Mouse (Mus musculus) large intestine, adult 2 months (tissue): Measurements from ENCODE around the gene Scml4. TPM values are rescaled to one million over a fixed set of nuclear protein-coding genes. Genes with fewer than 3 reads are reported as not detected.

Experiments
- DNase-seq: peaks from one replicate; pipeline ENCODE4 v3.0.0-alpha.2; 2012; ENCODE audit warnings: low read depth, low spot score
- whole genome bisulfite sequencing: fragments of 180-500 bp; shearing (Covaris S2); methylation state at CpG from one replicate; pipeline ENCODE4 v1.1.7; 2018; 5-methylcytosine and 5-hydroxymethylcytosine counted together
- polyA plus RNA-seq: library from polyadenylated mRNA; depleted of rRNA; stranded (reverse); fragments of >200 nt; gene quantifications from 2 replicates; pipeline ENCODE4 v1.2.3, GENCODE M21; 2012

Scml4 gene
- polyA plus RNA-seq, 1 experiment: 11.3 TPM

DNA sequence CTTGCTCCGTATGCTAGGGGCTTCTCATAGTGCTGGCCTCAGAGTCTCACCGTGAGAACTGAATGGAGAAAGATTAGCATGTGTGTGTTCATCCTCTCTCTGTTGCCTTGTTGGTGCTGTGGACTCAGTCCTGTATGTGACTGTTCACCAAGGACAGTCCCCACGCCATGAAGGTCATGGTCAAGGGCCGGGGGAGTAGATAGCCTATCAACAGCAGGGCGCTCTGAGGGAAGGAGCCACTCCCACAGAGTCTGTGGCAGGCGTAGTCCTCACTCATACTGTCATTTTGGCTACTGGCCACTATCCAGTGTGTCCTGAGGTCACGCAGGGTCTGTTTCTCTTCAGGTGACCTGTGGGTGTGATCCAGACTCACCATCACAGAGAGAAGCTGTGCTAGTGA is 34.5 kb downstream of the Scml4 start:
- no peak for DNase-seq
- 62% methylated on average over 7 of the region's 7 CpGs for WGBS

- WGBS: 82% methylated on average over 3 of the region's 3 CpGs
- no peak for DNase-seq
These were observed 36.5 kb downstream of the Scml4 start for GRCm38 (mm10) chr10:42896621-42897020.

DNA sequence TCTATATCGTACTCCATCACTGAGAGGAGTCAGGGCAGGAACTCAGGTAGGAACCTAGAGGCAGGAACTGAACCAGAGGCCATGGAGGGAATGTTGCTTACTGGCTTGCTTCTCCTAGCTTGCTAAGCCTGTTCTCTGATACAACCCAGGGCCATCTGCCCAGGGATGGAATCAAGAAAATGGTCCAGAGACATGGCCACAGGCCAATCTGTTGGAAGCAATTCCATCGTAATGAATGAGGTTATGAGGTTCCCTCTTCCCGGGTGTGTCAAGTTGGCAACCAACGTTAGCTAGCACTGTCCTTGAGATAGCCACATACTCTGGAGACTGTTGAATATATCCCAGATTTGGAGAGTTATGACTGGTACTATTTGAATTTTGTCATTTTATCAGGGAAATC is 37.0 kb downstream of the Scml4 start:
- no peak for DNase-seq
- 22% methylated on average over 4 of the region's 4 CpGs for WGBS

DNA sequence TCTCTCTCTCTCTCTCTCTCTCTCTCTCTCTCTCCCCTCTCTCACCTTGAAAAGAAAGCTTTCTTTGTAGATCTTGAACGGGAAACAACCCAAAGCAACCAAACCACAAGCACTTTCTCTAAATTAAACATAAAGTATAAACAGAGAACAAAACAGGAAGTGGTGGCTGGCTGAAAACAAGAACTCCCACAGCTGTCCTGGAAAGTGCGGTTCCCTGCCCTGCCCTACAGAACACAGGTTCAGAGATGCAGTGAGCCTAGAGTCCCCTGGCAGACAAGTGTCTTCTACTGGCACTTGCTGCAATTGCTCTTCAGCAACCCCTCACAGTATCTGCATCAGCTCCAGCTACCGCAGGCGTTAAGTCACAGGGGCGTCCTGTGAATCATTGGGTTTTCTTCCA is 37.5 kb downstream of the Scml4 start:
- 50% methylated on average over 5 of the region's 5 CpGs for WGBS
- no peak for DNase-seq

GRCm38 (mm10) chr10:42901361-42901760 is 41.2 kb downstream of the Scml4 start:
- no peak for DNase-seq
- WGBS: 75% methylated on average over 4 of the region's 4 CpGs

- DNase-seq: no peak
- 93% methylated on average over 1 of the region's 1 CpGs for WGBS
These were observed 42.9 kb downstream of the Scml4 start for GRCm38 (mm10) chr10:42903054-42903453.

DNA sequence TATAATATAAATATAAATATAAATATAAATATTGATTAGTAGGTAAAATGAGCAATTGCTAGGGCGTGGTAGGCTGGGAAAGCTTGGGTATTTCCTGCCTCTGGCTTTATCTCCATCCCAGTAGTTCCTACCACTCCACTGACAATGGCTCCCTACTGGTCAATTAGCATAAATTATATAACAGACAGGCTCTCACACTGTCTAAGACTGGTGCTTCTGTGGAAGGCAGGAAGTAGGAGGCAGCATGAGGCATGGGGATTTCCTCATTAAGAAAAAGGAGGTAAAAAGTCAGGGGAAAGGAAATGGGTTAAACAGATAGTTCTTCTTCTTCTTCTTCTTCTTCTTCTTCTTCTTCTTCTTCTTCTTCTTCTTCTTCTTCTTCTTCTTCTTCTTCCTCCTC is 48.4 kb downstream of the Scml4 start:
- 95% methylated on average over 1 of the region's 1 CpGs for WGBS

GRCm38 (mm10) chr10:42910567-42910966 is 50.4 kb downstream of the Scml4 start:
- WGBS: 18% methylated on average over 4 of the region's 4 CpGs
- DNase-seq: no peak

More for the DNA sequence above, 48.4 kb downstream of the Scml4 start:
- DNase-seq: no peak

DNA sequence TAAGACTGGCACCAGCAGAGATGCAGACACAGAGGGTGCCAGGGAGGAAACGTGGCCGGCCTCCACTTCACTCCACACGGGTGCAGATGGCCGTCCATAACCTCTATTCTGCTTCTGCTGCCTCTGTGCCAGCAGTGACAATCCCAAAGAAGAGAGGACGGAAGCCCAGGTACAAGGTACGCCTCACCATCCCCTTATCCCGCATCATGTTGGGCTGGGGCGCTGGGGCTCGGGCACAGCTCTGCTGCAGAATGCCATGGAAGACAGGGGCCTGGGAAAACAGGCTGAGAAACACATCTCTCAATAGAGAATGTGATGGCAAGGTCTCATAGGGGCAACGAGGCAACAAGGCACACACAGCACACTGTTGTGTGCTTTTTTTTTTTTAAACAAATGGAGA is 51.9 kb downstream of the Scml4 start:
- no peak for DNase-seq

GRCm38 (mm10) chr10:42913196-42913595 is 53.0 kb downstream of the Scml4 start:
- DNase-seq: no peak
- WGBS: 39% methylated on average over 4 of the region's 4 CpGs

More for the DNA sequence above, 51.9 kb downstream of the Scml4 start:
- 94% methylated on average over 10 of the region's 10 CpGs for WGBS

DNA sequence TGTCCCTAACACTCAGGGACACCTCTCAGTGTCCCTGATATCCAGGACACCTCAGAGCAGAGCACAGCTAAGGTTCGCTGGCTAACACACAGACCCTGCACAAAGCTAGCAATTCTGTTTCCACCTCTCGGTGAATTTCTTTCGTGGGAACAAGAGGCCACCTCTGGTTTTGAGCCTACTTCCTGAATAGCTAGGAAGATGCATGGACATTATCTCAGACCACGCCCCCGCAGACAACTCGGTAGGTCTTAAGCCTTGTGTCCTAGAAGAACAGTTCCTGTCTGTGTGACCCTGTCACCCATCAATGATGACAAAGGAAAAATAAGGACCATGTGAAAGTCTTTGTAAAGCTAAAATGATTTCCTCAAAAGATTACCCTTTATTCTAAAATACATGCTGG is 54.0 kb downstream of the Scml4 start:
- no peak for DNase-seq
- 23% methylated on average over 6 of the region's 6 CpGs for WGBS

DNA sequence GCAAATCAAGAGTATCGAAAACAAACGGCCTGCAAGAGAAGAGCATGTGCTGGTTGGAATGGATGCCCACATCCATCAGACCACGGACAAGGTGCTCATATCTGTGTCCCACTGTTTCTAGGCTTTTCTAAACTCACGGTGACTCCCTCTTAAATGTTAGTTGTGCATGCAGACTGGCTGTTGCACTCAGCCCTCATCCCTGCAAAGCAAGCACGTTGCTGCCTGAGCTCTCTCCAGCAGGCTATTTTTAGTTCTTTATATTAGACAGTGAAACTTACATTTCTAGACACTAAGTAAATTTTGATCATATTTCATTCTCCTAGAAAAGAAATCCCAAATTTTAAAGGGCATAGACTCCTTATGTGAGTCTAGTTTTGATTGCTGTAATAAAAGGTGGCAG is 57.2 kb downstream of the Scml4 start:
- WGBS: 57% methylated on average over 5 of the region's 5 CpGs
- DNase-seq: no peak

GRCm38 (mm10) chr10:42919786-42920185 is 59.6 kb downstream of the Scml4 start:
- WGBS: 96% methylated on average over 12 of the region's 12 CpGs
- no peak for DNase-seq

DNA sequence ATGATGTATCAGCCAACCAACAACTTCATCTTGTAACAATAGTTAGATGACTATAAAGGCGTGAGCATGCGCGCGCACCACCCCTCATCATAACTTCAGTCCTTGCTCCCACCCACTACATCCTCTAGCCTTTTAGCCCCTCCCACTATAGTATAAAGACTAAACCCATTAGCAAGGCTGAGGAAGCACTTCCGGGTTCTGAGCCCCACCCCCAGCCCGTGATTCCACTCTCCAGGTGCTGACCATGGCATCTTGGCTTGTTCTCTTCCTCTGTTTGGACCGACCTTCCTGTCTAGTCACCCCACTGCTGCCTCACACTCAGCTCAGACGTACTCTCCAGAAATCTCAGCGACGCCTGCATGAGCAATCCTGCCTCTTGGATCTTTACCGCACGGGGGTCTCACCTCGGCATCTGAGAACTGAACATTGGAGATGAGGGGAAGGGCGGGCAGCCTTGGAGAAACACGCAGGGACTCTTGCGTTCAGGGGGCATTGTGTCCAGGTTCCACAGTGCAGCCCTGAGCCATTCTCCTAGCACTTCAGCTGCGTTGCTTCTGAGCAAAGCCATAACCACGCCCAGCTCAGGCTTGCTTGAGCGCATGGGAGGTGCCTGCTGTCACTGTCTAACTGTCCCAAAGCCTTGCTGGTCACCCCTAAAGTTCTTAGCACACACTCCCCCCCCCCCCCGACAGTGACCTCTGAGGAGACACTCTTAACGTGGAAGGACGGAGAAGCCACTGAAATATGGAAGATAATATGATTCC is 65.1 kb downstream of the Scml4 start:
- WGBS: 70% methylated on average over 22 of the region's 22 CpGs
- no peak for DNase-seq

DNA sequence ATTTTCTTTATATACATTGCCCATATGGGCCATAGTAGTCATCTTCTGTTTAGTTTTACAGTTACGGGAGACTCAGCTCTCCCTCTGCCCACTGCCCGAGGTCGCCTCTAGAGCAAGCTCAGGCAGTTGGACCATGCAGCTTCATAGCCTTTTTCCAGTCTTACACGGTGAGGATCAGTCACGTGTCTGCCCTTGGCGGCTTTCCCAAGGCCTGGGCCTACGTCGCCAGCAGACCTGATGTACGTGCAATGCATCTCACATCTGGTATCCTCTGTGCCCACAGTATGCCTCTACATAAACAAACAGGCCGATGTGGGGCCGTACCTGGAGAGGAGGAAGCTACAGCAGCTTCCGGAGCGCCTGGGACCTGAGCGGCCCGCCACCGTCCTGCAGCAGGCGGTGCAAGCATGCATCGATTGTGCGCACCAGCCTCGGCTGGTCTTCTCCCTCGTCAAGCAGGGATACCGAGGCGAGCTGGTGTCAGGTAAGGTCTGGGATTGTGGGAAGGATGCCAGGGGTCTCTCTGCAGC is 70.0 kb downstream of the Scml4 start:
- no peak for DNase-seq
- 90% methylated on average over 23 of the region's 23 CpGs for WGBS

- 74% methylated on average over 14 of the region's 14 CpGs for WGBS
- DNase-seq: no peak
These were observed 72.8 kb downstream of the Scml4 start for GRCm38 (mm10) chr10:42932862-42933480.

- no peak for DNase-seq
- WGBS: 58% methylated on average over 8 of the region's 8 CpGs
These were observed 74.5 kb downstream of the Scml4 start for GRCm38 (mm10) chr10:42934672-42935071.

- no peak for DNase-seq
These were observed 76.0 kb downstream of the Scml4 start for GRCm38 (mm10) chr10:42936205-42936604.

- no peak for DNase-seq
- 61% methylated on average over 4 of the region's 4 CpGs for WGBS
These were observed 78.2 kb downstream of the Scml4 start for GRCm38 (mm10) chr10:42938361-42938760.

DNA sequence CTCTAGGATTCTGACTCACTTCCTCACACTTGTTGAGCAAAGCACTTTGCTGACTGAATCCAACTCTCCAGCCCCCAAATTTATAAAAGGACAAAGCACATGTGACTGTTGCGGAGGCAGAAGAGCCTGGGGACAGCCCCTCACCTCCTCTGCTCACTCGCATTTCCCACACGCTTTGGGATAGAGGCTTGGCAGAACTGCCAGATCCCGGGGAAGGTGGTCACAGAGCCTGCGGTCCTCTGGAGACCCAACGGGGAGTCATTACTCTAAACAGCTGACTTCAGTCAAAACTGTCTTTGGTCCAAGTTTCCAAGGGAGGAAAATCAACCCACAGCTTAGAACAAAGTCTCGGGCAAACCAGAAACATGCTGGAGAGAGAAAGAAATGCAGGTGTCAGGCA is 79.5 kb downstream of the Scml4 start:
- no peak for DNase-seq
- WGBS: 34% methylated on average over 7 of the region's 7 CpGs
